Mouse (Mus musculus) embryo, embryonic 11.5 days (tissue): Measurements from ENCODE around the gene Ank3.

Experiments used
- DNase-seq: peaks from one replicate; pipeline ENCODE4 v3.0.0-alpha.2; 2012; ENCODE audit warnings: low read depth, low spot score

The Ank3 gene

GRCm38 (mm10) chr10:69471841-69472240, 73.3 kb downstream of the Ank3 start:
- no peak for DNase-seq

GRCm38 (mm10) chr10:69476871-69477270, 78.3 kb downstream of the Ank3 start:
- no peak for DNase-seq

- DNase-seq: no peak
Measured at GRCm38 (mm10) chr10:69477656-69478055, 79.1 kb downstream of the Ank3 start.

GRCm38 (mm10) chr10:69478831-69479230, 80.3 kb downstream of the Ank3 start:
- DNase-seq: no peak

- DNase-seq: no peak
Measured at GRCm38 (mm10) chr10:69485191-69485786, 86.7 kb downstream of the Ank3 start.

GRCm38 (mm10) chr10:69490182-69490581, 91.6 kb downstream of the Ank3 start:
- DNase-seq: no peak

- no peak for DNase-seq
Measured at GRCm38 (mm10) chr10:69491975-69492374, 93.4 kb downstream of the Ank3 start.

GRCm38 (mm10) chr10:69497382-69497781, 98.8 kb downstream of the Ank3 start:
- no peak for DNase-seq

- DNase-seq: peak; percentile 24
Measured at GRCm38 (mm10) chr10:69500171-69500860, 101.7 kb downstream of the Ank3 start.

- DNase-seq: no peak
Measured at GRCm38 (mm10) chr10:69503791-69504190, 105.2 kb downstream of the Ank3 start.

GRCm38 (mm10) chr10:69507719-69508118, 109.1 kb downstream of the Ank3 start:
- no peak for DNase-seq

GRCm38 (mm10) chr10:69510392-69510791, 111.8 kb downstream of the Ank3 start:
- DNase-seq: no peak

- no peak for DNase-seq
Measured at GRCm38 (mm10) chr10:69511234-69511633, 112.7 kb downstream of the Ank3 start.

- no peak for DNase-seq
Measured at GRCm38 (mm10) chr10:69521977-69522376, 123.4 kb downstream of the Ank3 start.

GRCm38 (mm10) chr10:69523202-69523601, 124.6 kb downstream of the Ank3 start:
- no peak for DNase-seq

- no peak for DNase-seq
Measured at GRCm38 (mm10) chr10:69527318-69527717, 128.7 kb downstream of the Ank3 start.

- DNase-seq: no peak
Measured at GRCm38 (mm10) chr10:69528746-69529145, 130.2 kb downstream of the Ank3 start.

- no peak for DNase-seq
Measured at GRCm38 (mm10) chr10:69530326-69530725, 131.8 kb downstream of the Ank3 start.

- no peak for DNase-seq
Measured at GRCm38 (mm10) chr10:69531569-69531968, 133.0 kb downstream of the Ank3 start.

- no peak for DNase-seq
Measured at GRCm38 (mm10) chr10:69532169-69532730, 133.7 kb downstream of the Ank3 start.

- peak; percentile 61 for DNase-seq
Measured at GRCm38 (mm10) chr10:69533505-69534388, 135.2 kb downstream of the Ank3 start.

GRCm38 (mm10) chr10:69534716-69535115, 136.1 kb downstream of the Ank3 start:
- DNase-seq: no peak
